Mouse (Mus musculus): Measurements from ENCODE around the gene Mrgprg. TPM values are rescaled to one million over a fixed set of nuclear protein-coding genes. Genes with fewer than 3 reads are reported as not detected.

The Mrgprg gene
- total and polyA plus RNA-seq, 3 experiments = 0.16 TPM; not detected in 2

GRCm38 (mm10) chr7:143793121-143793520 lies 26.3 kb upstream of the Mrgprg start:
- DNase-seq (ENCODE audit: low spot score) = no peak
- no peak for TF ChIP-seq TAL1 (conservative IDR thresholded peaks at IDR 0.05; ENCODE audit: low read depth, low read length)
- no peak for TF ChIP-seq POLR2AphosphoS5 (IDR thresholded peaks at IDR 0.05; ENCODE audit: insufficient replicate concordance, low read depth, low read length)
- TF ChIP-seq GATA1 (IDR thresholded peaks at IDR 0.05; ENCODE audit: borderline replicate concordance, low read length) = no peak
- H3K27me3 ChIP-seq (ENCODE audit: insufficient read depth, low read length) = peaks cover 20% of the 10 kb centered on the region
- peaks cover 5% of the 10 kb centered on the region; the same call in 1 of the 2 replicates for H3K9me3 ChIP-seq (replicated peaks)
- H3K4me1 ChIP-seq (ENCODE audit: insufficient read depth, low read depth, low read length) = no peaks in the 10 kb centered on the region
- no peak overlapping the region for H3K4me3 ChIP-seq (ENCODE audit: low read depth, low read length)
- no peak for ATAC-seq (ENCODE audit: extremely low read depth, insufficient number of reproducible peaks, low FRiP score, poor library complexity, severe bottlenecking)
- peaks cover 32% of the 10 kb centered on the region for H3K36me3 ChIP-seq (replicated peaks)

DNA sequence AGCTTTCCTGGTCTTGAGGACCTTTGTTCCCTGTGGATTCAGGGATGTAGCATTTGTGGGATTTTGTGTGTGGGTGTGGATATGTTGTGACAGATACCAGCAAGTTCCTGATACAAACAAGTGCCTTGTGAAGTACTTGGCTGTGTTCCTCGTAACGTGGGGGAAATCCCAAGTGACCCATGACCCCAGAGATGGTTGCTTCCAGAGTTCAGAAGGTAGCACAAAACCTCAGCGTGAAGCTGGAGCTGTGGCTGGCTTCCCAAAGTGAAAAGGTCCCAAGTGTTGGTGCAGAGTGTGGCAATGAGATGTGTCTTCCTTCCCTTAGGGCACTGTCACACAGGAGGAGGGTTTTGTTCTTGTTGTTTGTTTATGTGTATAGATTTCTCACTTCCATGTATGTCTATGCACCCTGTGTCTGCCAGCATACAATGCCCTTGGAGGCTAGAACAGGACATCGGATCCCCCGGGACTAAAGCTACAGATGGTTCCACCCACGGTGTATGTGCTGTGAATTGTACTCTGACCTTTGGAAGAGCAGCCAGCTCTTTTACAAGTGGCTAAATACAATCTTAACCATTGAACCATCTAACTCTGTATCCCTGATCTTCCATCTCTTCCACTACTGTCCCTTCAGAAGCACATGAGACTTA lies 25.7 kb upstream of the Mrgprg start:
- peaks cover 21% of the 10 kb centered on the region for H3K27me3 ChIP-seq (ENCODE audit: insufficient read depth, low read length)
- TF ChIP-seq GATA1 (IDR thresholded peaks at IDR 0.05; ENCODE audit: borderline replicate concordance, low read length) (no peak), CTCF (IDR thresholded peaks at IDR 0.05; ENCODE audit: low read depth, low read length) (no peak), GATA2 (IDR thresholded peaks at IDR 0.05; ENCODE audit: borderline replicate concordance, low read depth, low read length) (no peak), POLR2AphosphoS5 (IDR thresholded peaks at IDR 0.05; ENCODE audit: insufficient replicate concordance, low read depth, low read length) (no peak), TAL1 (conservative IDR thresholded peaks at IDR 0.05; ENCODE audit: low read depth, low read length) (no peak)
- no peak overlapping the region for H3K4me3 ChIP-seq (ENCODE audit: low read depth, low read length)
- DNase-seq (ENCODE audit: low spot score) (no peak), ATAC-seq (ENCODE audit: extremely low read depth, insufficient number of reproducible peaks, low FRiP score, poor library complexity, severe bottlenecking) (no peak)
- peaks cover 5% of the 10 kb centered on the region; the same call in 1 of the 2 replicates for H3K9me3 ChIP-seq (replicated peaks)
- H3K36me3 ChIP-seq (replicated peaks) = peaks cover 26% of the 10 kb centered on the region
- no peaks in the 10 kb centered on the region for H3K4me1 ChIP-seq (ENCODE audit: insufficient read depth, low read depth, low read length)

- DNase-seq (ENCODE audit: low spot score) = peak; percentile 41
Measured at GRCm38 (mm10) chr7:143783996-143784829, 17.4 kb upstream of the Mrgprg start, which contains the start of gene Mrgpre. Gene Mrgpre, minus strand, starts transcription at chr7:143784500.

GRCm38 (mm10) chr7:143783378-143783995 lies 16.7 kb upstream of the Mrgprg start:
- ATAC-seq (ENCODE audit: extremely low read depth, insufficient number of reproducible peaks, low FRiP score, poor library complexity, severe bottlenecking) = no peak
- Histone ChIP-seq H3K4me1 (ENCODE audit: insufficient read depth, low read depth, low read length) (peaks cover 18% of the 10 kb centered on the region), H3K4me3 (ENCODE audit: low read depth, low read length) (no peak overlapping the region; the same call in 1 of the 2 replicates), H3K9me3 (replicated peaks) (no peaks in the 10 kb centered on the region), H3K36me3 (replicated peaks) (no peaks in the 10 kb centered on the region), H3K27me3 (ENCODE audit: insufficient read depth, low read length) (peaks cover 36% of the 10 kb centered on the region)
- DNase-seq (ENCODE audit: low spot score) = no peak
- TF ChIP-seq GATA1 (IDR thresholded peaks at IDR 0.05; ENCODE audit: borderline replicate concordance, low read length) (no peak), GATA2 (IDR thresholded peaks at IDR 0.05; ENCODE audit: borderline replicate concordance, low read depth, low read length) (no peak), POLR2AphosphoS5 (IDR thresholded peaks at IDR 0.05; ENCODE audit: insufficient replicate concordance, low read depth, low read length) (no peak)

More at GRCm38 (mm10) chr7:143783996-143784829, 17.4 kb upstream of the Mrgprg start, which contains the start of gene Mrgpre:
- no peak for TF ChIP-seq POLR2AphosphoS5 (IDR thresholded peaks at IDR 0.05; ENCODE audit: insufficient replicate concordance, low read depth, low read length)
- Histone ChIP-seq H3K4me3 (ENCODE audit: low read depth, low read length) (no peak within 1 kb of the TSS; the same call in 1 of the 2 replicates), H3K27me3 (ENCODE audit: insufficient read depth, low read length) (peaks cover 42% of the 10 kb centered on the region), H3K4me1 (ENCODE audit: insufficient read depth, low read depth, low read length) (peaks cover 18% of the 10 kb centered on the region), H3K36me3 (replicated peaks) (no peaks in the 10 kb centered on the region), H3K9me3 (replicated peaks) (no peaks in the 10 kb centered on the region)
- no peak for ATAC-seq (ENCODE audit: extremely low read depth, insufficient number of reproducible peaks, low FRiP score, poor library complexity, severe bottlenecking)

GRCm38 (mm10) chr7:143777375-143777774 lies 10.6 kb upstream of the Mrgprg start:
- Histone ChIP-seq H3K4me3 (ENCODE audit: low read depth, low read length) (no peak overlapping the region), H3K9me3 (replicated peaks) (no peaks in the 10 kb centered on the region), H3K36me3 (replicated peaks) (no peaks in the 10 kb centered on the region), H3K4me1 (ENCODE audit: insufficient read depth, low read depth, low read length) (no peaks in the 10 kb centered on the region), H3K27me3 (ENCODE audit: insufficient read depth, low read length) (peaks cover 28% of the 10 kb centered on the region)
- ATAC-seq (ENCODE audit: extremely low read depth, insufficient number of reproducible peaks, low FRiP score, poor library complexity, severe bottlenecking) = no peak
- no peak for DNase-seq (ENCODE audit: low spot score)
- no peak for TF ChIP-seq CTCF (IDR thresholded peaks at IDR 0.05; ENCODE audit: low read depth, low read length)
- no peak for TF ChIP-seq GATA1 (IDR thresholded peaks at IDR 0.05; ENCODE audit: borderline replicate concordance, low read length)
- no peak for TF ChIP-seq GATA2 (IDR thresholded peaks at IDR 0.05; ENCODE audit: borderline replicate concordance, low read depth, low read length)
- no peak for TF ChIP-seq POLR2AphosphoS5 (IDR thresholded peaks at IDR 0.05; ENCODE audit: insufficient replicate concordance, low read depth, low read length)
- no peak for TF ChIP-seq TAL1 (conservative IDR thresholded peaks at IDR 0.05; ENCODE audit: low read depth, low read length)

DNA sequence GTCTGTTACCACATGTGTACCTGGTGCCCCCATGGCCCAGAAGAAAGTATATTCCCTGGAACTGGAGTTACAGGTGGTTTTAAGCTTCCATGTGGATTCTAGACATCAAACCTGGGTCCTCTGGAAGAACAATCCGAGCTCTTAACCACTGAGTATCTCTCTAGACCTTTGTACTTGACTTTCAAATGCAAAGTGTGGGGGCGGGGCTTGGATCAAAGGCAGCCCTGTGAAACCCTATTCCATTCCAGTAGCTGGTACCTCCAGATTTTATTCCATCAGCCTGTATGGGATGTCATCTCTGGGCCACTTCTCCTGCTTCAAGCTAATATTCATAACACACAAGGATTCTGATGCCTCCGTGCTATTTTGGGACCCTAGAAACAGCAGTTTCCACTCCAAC lies 9.3 kb upstream of the Mrgprg start:
- Histone ChIP-seq H3K27me3 (ENCODE audit: insufficient read depth, low read length) (peaks cover 22% of the 10 kb centered on the region), H3K4me1 (ENCODE audit: insufficient read depth, low read depth, low read length) (no peaks in the 10 kb centered on the region), H3K9me3 (replicated peaks) (0 out of 2 replicates have a peak, but pooled peaks cover 1% of the 10 kb centered on the region), H3K4me3 (ENCODE audit: low read depth, low read length) (no peak overlapping the region), H3K36me3 (replicated peaks) (no peaks in the 10 kb centered on the region)
- no peak for DNase-seq (ENCODE audit: low spot score)
- TF ChIP-seq TAL1 (conservative IDR thresholded peaks at IDR 0.05; ENCODE audit: low read depth, low read length) = no peak
- no peak for TF ChIP-seq POLR2AphosphoS5 (IDR thresholded peaks at IDR 0.05; ENCODE audit: insufficient replicate concordance, low read depth, low read length)
- TF ChIP-seq GATA2 (IDR thresholded peaks at IDR 0.05; ENCODE audit: borderline replicate concordance, low read depth, low read length) = no peak
- no peak for ATAC-seq (ENCODE audit: extremely low read depth, insufficient number of reproducible peaks, low FRiP score, poor library complexity, severe bottlenecking)
